ENCODE assay signal across 12 mouse cellular contexts in genomic region chr16:13846675-13847074, GRCm38 (mm10).
"Had no signal": no experiment of that assay in that cellular context is flagged by ENCODE, and none has a peak within 500 bp of the region (broad histone marks: within the 10 kb centered on the region; RNA-seq: fewer than 3 reads in every experiment).

No protein-coding gene starts in this region.

- DNase-seq: retina, postnatal 1 day; right cerebral cortex, adult 18-20 months; right cerebral cortex, postnatal 14 days; right cerebral cortex, postnatal 25 days; right cerebral cortex, postnatal 4 days; spleen, adult 18-20 months; thymus, adult 18-20 months; thymus, adult 2 months; thymus, postnatal 14 days; thymus, postnatal 25 days; thymus, postnatal 36 days; thymus, postnatal 4 days had no signal
